Mouse (Mus musculus): ENCODE measurements around the gene Arpin.

- no peak for TF ChIP-seq POLR2A (IDR thresholded peaks at IDR 0.05; ENCODE audit: borderline replicate concordance, extremely low read depth, low read depth, low read length)
- TF ChIP-seq CTCF (IDR thresholded peaks at IDR 0.05; ENCODE audit: insufficient read depth, low read length) = no peak
These were observed 53.3 kb downstream of the Arpin start for GRCm38 (mm10) chr7:79881901-79882300.

Data from lung, adult 2 months (tissue).